Mouse (Mus musculus) stomach, embryonic 14.5 days (tissue): ENCODE measurements around the gene Ramp1. TPM values are rescaled to one million over a fixed set of nuclear protein-coding genes. Genes with fewer than 3 reads are reported as not detected.

Experiments
- ATAC-seq: fragments of 200-750 bp; cut with Nextera tagmentation; 2 replicates; pipeline ENCODE4 v1.8.0; 2017; ENCODE audit warnings: low read depth, moderate TSS enrichment; ENCODE audit not compliant: insufficient number of reproducible peaks, insufficient read depth, low FRiP score
- H3K27ac ChIP-seq: fragments of 300-500 bp; sonication (generic); 2 replicates; pipeline ENCODE4 v1.5.1; 2014; ENCODE audit warnings: mild to moderate bottlenecking, low read length, moderate library complexity, mixed read lengths
- H3K27me3 ChIP-seq: fragments of 300-500 bp; sonication (generic); 2 replicates; pipeline ENCODE4 v1.6.1; 2014; ENCODE audit warnings: low read length, control low read depth, mixed read lengths; ENCODE audit not compliant: control insufficient read depth, insufficient read depth
- H3K36me3 ChIP-seq: fragments of 300-500 bp; sonication (generic); 2 replicates; pipeline ENCODE4 v1.6.1; 2014; ENCODE audit warnings: mild to moderate bottlenecking, control low read depth, low read length, moderate library complexity, mixed read lengths; ENCODE audit not compliant: control insufficient read depth, insufficient read depth
- H3K4me1 ChIP-seq: fragments of 300-500 bp; sonication (generic); 2 replicates; pipeline ENCODE4 v1.6.1; 2014; ENCODE audit warnings: low read length, control low read depth, mixed read lengths; ENCODE audit not compliant: control insufficient read depth, insufficient read depth
- H3K4me2 ChIP-seq: fragments of 300-500 bp; sonication (generic); replicated peaks from 2 replicates; pipeline ENCODE4 v1.6.1; 2014; ENCODE audit warnings: low read depth, low read length, control low read depth
- H3K4me3 ChIP-seq: fragments of 300-500 bp; sonication (generic); 2 replicates; pipeline ENCODE4 v1.5.1; 2014; ENCODE audit warnings: low read depth, low read length, control low read depth
- H3K9ac ChIP-seq: fragments of 300-500 bp; sonication (generic); replicated peaks from 2 replicates; pipeline ENCODE4 v1.6.1; 2014; ENCODE audit warnings: low read depth, mild to moderate bottlenecking, control low read depth, low read length, moderate library complexity, mixed read lengths
- H3K9me3 ChIP-seq: fragments of 300-500 bp; sonication (generic); 2 replicates; pipeline ENCODE4 v1.6.1; 2016; ENCODE audit warnings: low read depth, low read length, control low read depth; ENCODE audit not compliant: control insufficient read depth
- WGBS: fragments of 180-500 bp; shearing (Covaris S2); extraction: QIAGEN DNeasy Blood & Tissue Kit; methylation state at CpG from one replicate; pipeline ENCODE4 v1.1.7; 2014; 5-methylcytosine and 5-hydroxymethylcytosine counted together
- polyA plus RNA-seq: library from polyadenylated mRNA; unstranded; fragments of >200 nt; fragmentation: Nextera tagmentation; extraction: Ambion mirVana; gene quantifications from 2 replicates; pipeline ENCODE4 v1.2.1, GENCODE M21; 2014

Ramp1 gene
- 4.2 and 4.6 TPM in 2 replicates for polyA plus RNA-seq

DNA sequence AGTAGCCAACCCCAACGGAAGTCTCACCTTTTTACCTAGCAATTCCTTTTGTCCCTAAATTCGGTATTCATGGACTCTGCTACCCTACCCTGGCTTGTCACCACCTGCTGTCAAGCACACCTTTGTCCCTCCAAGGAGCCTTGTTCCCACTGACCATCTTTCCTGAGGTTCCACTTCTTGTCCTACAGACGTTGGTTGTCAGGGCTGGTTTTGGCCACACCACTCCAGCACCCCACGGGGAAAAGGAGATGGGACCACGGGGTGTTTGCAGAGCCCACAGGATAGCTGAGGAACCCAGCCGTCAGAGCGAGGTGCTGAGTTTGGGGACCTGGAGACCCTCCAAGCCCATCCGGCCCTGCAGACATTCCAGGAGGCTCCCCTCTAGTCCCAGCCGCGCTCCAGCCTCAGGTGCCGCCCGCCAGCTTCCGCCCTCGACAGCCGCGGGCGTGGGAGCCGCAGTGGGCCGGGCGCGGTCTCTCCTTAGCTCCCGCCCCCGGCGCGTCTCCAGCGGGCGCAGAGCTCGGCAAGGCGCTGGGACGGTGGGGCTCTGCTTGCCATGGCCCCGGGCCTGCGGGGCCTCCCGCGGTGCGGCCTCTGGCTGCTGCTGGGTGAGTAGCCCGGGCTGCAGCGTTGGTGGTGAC is at the start of gene Ramp1:
Ramp1 (plus strand) TSS at position 290 of the 641 bp plus-strand sequence.
- peak; percentile 70 for ATAC-seq
- Histone ChIP-seq H3K9ac (peak within 1 kb of the TSS; percentile 36), H3K4me1 (peaks cover 25% of the 10 kb centered on the region), H3K4me3 (peak within 1 kb of the TSS; percentile 36), H3K4me2 (peak within 1 kb of the TSS; percentile 80), H3K9me3 (no peaks in the 10 kb centered on the region), H3K36me3 (no peaks in the 10 kb centered on the region), H3K27ac (no peak within 1 kb of the TSS), H3K27me3 (no peaks in the 10 kb centered on the region)
- WGBS = 4% methylated on average over 37 of the region's 37 CpGs

DNA sequence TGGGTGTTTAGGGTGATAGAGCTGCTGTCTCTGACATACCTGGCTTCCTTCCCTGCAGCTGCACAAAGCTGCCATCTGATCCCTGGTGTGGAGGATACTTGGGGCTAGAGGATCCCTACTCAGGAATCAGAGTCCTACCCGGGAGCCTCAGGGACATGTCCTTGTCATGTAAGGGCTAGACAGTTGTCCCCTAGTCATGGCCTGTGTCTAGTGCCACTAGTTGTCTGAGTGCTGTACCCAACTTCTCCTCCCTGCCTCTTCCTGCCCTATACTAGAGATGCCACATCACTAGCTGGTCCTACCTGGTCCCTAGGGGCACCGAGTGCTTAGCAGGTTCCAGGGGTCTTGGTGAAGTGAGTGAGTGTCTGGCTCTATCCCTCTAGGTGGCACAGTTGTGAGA is 42.6 kb upstream of the Ramp1 start:
- no peak for ATAC-seq
- H3K4me1 ChIP-seq = no peaks in the 10 kb centered on the region
- WGBS = 72% methylated on average over 2 of the region's 2 CpGs

DNA sequence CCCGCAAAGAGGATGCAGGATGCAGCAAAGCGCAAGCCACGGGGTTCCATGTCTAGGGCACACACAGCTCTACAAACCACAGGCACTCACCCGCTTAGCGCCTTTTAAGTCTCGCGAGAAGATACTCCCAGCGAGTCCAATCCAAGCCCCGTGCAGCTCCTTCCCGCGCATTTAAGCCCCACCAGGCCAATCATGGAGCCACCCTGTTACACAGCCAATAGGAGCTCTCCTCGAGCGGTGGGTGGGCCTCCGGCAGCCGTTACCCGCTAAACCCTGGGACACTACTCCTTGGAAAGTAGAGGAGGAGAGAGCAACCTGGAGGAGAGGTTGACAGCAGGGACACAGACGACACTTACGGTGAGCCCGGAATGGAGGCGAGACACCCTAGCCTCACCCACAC is 34.8 kb upstream of the Ramp1 start, which contains the start of gene Rbm44:
Rbm44 (plus strand) TSS at position 277 of the 400 bp plus-strand sequence.
- Histone ChIP-seq H3K4me3 (no peak within 1 kb of the TSS), H3K9me3 (no peaks in the 10 kb centered on the region), H3K27ac (no peak within 1 kb of the TSS), H3K36me3 (no peaks in the 10 kb centered on the region), H3K4me2 (no peak within 1 kb of the TSS), H3K27me3 (no peaks in the 10 kb centered on the region), H3K9ac (no peak within 1 kb of the TSS), H3K4me1 (no peaks in the 10 kb centered on the region)
- WGBS = 69% methylated on average over 20 of the region's 20 CpGs
- ATAC-seq = no peak

More for the DNA sequence above, 42.6 kb upstream of the Ramp1 start:
- Histone ChIP-seq H3K4me3 (no peak overlapping the region), H3K4me2 (no peak overlapping the region), H3K36me3 (no peaks in the 10 kb centered on the region), H3K9ac (no peak overlapping the region), H3K9me3 (no peaks in the 10 kb centered on the region), H3K27ac (no peak overlapping the region), H3K27me3 (no peaks in the 10 kb centered on the region)

DNA sequence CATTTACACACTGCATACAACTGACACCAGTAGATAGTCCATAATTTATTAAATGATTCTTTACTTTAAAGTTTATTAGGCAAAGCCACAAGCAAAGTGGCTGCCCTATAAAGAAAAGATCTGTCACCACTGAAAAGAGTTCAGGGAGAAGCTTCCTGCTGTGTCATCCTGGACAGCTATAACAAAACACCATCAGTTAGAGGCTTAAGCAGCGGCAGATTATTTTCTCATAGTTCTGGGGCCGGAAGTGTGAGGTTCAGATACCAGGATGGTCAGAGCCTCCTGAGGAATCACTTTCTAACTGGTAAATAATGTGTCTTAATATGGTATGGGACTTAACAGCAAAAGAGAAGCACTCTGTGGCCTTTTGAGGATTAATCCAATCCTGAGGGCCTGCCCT is 28.1 kb upstream of the Ramp1 start:
- H3K36me3 ChIP-seq = no peaks in the 10 kb centered on the region
- no peak overlapping the region for H3K4me3 ChIP-seq
- 70% methylated on average over 2 of the region's 2 CpGs for WGBS
- no peak for ATAC-seq
- H3K4me1 ChIP-seq = no peaks in the 10 kb centered on the region
- no peaks in the 10 kb centered on the region for H3K9me3 ChIP-seq
- H3K27me3 ChIP-seq = no peaks in the 10 kb centered on the region
- H3K27ac ChIP-seq = no peak overlapping the region
- no peak overlapping the region for H3K4me2 ChIP-seq
- H3K9ac ChIP-seq = no peak overlapping the region

DNA sequence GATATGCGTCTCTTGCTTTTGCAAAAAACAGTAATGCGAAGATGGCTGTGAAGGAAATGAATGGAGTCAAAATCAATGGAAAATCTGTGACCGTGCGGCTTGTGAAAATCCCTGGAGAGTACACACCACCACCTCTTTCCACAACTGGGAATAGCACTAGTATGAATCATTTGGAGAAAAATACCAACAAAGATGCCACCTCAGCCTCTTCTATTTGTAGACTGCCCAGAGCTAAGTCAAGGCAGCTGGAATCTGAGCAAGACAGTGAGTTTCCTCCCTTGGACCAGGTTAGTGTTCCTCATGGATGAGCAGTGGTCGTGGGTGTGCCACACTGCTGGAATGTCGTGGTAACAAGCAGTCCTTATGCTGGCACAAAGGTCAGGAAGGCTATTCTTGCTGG is 12.8 kb upstream of the Ramp1 start:
- Histone ChIP-seq H3K9me3 (no peaks in the 10 kb centered on the region), H3K27ac (no peak overlapping the region), H3K4me3 (no peak overlapping the region), H3K4me1 (no peaks in the 10 kb centered on the region), H3K9ac (no peak overlapping the region), H3K4me2 (no peak overlapping the region), H3K36me3 (no peaks in the 10 kb centered on the region), H3K27me3 (no peaks in the 10 kb centered on the region)
- no peak for ATAC-seq
- WGBS = 80% methylated on average over 6 of the region's 6 CpGs

DNA sequence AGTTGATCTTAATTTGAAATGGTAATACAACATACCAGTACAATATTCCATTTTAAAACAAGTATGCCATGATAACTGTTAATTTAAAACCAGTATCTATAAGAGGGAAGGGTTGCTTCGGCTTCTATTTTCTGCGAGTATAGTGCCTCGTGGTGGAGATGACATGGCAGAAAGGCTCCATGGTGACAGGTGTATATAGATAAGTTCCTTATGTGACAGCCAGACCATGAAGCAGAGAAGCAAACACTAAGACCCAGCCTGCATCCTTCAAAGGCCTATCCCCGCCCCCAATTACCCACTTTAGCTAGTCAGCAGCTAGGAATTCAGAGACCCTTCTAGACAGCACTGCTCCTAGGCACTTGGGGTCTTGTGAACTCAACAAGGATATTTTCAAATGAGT is 10.5 kb upstream of the Ramp1 start:
- no peak for ATAC-seq
- Histone ChIP-seq H3K4me2 (no peak overlapping the region), H3K9ac (no peak overlapping the region), H3K9me3 (no peaks in the 10 kb centered on the region), H3K27ac (no peak overlapping the region), H3K4me3 (no peak overlapping the region), H3K27me3 (no peaks in the 10 kb centered on the region), H3K4me1 (no peaks in the 10 kb centered on the region), H3K36me3 (no peaks in the 10 kb centered on the region)
- 76% methylated on average over 4 of the region's 4 CpGs for WGBS

DNA sequence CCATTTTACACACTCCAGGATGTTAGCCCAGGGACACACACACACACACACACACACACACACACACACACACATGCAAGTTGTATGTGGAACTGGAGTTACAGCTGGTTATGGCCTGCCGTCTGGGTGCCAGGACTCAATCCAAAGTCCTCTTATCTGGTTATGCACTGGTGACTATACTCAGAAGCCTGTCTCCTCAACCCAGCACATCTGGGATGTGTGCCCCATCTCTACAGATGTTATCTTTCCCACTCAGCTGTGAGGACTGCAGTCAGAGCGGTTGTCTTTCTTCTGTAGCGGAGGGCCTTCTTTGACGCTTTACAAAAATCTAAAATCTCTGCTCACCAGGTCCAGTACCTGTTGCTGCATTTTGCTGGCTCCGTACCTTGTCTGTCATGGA is 4.8 kb upstream of the Ramp1 start:
- Histone ChIP-seq H3K4me1 (peaks cover 5% of the 10 kb centered on the region; the same call in 1 of the 2 replicates), H3K4me2 (no peak overlapping the region), H3K9me3 (no peaks in the 10 kb centered on the region), H3K27me3 (no peaks in the 10 kb centered on the region), H3K9ac (no peak overlapping the region), H3K27ac (no peak overlapping the region), H3K36me3 (no peaks in the 10 kb centered on the region), H3K4me3 (no peak overlapping the region)
- WGBS = 88% methylated on average over 5 of the region's 5 CpGs
- ATAC-seq = no peak

DNA sequence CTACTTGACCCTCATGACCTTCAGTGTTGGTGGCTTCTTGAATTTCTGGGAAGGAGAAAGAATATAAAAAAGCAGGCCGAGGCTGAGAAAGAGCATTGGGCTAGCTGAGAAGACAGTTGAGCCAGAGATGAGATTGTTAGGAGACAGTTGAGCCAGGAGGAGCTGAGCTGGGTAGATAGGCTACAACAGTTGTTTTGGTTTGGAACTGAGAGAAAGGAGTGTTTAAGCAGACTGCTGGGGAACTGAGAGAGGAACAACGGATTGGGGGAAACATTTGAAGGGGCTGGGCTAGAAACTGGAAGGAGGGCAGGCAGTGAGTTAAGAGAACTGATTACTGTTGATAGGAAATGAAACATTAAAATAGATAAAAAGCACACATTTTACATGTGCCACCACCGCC is 3.6 kb upstream of the Ramp1 start:
- WGBS = 58% methylated on average over 3 of the region's 3 CpGs

DNA sequence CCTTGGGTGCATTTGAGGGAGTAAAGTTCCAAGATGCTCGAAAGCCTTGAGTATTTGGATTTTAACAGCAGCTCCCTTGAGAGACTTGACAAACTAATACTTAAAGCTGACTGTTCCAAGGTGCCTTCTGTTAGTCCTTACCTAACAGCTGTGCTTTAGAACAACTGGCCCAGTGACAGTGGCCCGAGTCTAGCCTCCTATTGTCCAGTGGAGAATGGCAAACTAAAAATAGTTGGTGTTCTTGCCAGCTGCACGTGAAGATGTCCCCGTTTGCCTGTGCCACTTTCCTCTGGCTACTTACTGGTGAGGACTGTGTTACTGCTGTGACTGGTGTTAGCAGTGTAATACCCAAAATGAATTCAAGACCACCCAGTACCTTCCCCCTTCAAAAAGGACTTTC is 2.8 kb upstream of the Ramp1 start:
- WGBS = 80% methylated on average over 4 of the region's 4 CpGs
- H3K36me3 ChIP-seq = no peaks in the 10 kb centered on the region
- no peak overlapping the region for H3K27ac ChIP-seq
- H3K27me3 ChIP-seq = no peaks in the 10 kb centered on the region
- H3K4me2 ChIP-seq = no peak overlapping the region
- no peak for ATAC-seq
- H3K9me3 ChIP-seq = no peaks in the 10 kb centered on the region
- H3K9ac ChIP-seq = no peak overlapping the region
- peaks cover 18% of the 10 kb centered on the region for H3K4me1 ChIP-seq
- no peak overlapping the region for H3K4me3 ChIP-seq

More for the DNA sequence above, 3.6 kb upstream of the Ramp1 start:
- no peaks in the 10 kb centered on the region for H3K9me3 ChIP-seq
- H3K4me1 ChIP-seq = peaks cover 10% of the 10 kb centered on the region; the same call in 1 of the 2 replicates
- no peak overlapping the region for H3K4me3 ChIP-seq
- no peak overlapping the region for H3K27ac ChIP-seq
- no peak overlapping the region for H3K9ac ChIP-seq
- no peaks in the 10 kb centered on the region for H3K27me3 ChIP-seq
- no peak overlapping the region for H3K4me2 ChIP-seq
- H3K36me3 ChIP-seq = no peaks in the 10 kb centered on the region
- ATAC-seq = no peak
